Mouse (Mus musculus): ENCODE data around the gene Opn4.
A peak's percentile ranks its signal among the peaks of the same experiment; 100 is the strongest.

GRCm38 (mm10) chr14:34620611-34621376, 20.9 kb upstream of the Opn4 start:
- TF ChIP-seq CTCF (IDR thresholded peaks at IDR 0.05; ENCODE audit: extremely low read depth, insufficient read depth, low read length) (peak; percentile 52), POLR2A (IDR thresholded peaks at IDR 0.05; ENCODE audit: extremely low read depth, insufficient read depth, low read length) (no peak)

Data from cortical plate, adult 2 months (tissue).